Mouse (Mus musculus) large intestine, adult 2 months (tissue): Measurements from ENCODE around the gene Cyb561d2. TPM values are rescaled to one million over a fixed set of nuclear protein-coding genes. Genes with fewer than 3 reads are reported as not detected.

ENCODE experiments used
- DNase-seq: peaks from one replicate; pipeline ENCODE4 v3.0.0-alpha.2; 2012; ENCODE audit warnings: low read depth, low spot score
- WGBS: fragments of 180-500 bp; shearing (Covaris S2); methylation state at CpG from one replicate; pipeline ENCODE4 v1.1.7; 2018; 5-methylcytosine and 5-hydroxymethylcytosine counted together
- polyA plus RNA-seq: library from polyadenylated mRNA; depleted of rRNA; stranded (reverse); fragments of >200 nt; gene quantifications from 2 replicates; pipeline ENCODE4 v1.2.3, GENCODE M21; 2012

Gene Cyb561d2
- polyA plus RNA-seq, 1 experiment, result 43.7 TPM

DNA sequence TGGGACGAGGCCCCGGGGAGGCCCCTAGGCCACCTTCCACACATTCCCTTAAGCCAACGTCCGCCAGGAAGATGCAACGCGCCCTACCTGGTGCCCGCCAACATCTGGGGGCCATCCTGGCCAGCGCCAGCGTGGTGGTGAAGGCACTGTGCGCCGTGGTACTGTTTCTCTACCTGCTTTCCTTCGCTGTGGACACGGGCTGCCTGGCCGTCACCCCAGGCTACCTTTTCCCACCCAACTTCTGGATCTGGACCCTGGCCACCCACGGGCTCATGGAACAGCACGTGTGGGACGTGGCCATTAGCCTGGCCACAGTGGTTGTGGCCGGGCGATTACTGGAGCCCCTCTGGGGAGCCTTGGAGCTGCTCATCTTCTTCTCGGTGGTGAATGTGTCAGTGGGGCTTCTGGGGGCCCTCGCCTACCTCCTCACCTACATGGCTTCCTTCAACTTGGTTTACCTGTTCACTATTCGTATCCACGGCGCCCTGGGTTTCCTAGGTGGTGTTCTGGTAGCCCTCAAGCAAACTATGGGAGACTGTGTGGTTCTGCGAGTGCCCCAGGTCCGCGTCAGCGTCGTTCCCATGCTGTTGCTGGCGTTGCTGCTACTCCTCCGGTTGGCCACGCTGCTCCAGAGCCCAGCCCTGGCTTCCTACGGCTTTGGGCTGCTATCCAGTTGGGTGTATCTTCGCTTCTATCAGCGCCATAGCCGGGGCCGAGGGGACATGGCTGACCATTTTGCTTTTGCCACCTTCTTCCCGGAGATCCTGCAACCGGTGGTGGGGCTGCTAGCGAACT, 7.4 kb downstream of the Cyb561d2 start:
- no peak for DNase-seq

DNA sequence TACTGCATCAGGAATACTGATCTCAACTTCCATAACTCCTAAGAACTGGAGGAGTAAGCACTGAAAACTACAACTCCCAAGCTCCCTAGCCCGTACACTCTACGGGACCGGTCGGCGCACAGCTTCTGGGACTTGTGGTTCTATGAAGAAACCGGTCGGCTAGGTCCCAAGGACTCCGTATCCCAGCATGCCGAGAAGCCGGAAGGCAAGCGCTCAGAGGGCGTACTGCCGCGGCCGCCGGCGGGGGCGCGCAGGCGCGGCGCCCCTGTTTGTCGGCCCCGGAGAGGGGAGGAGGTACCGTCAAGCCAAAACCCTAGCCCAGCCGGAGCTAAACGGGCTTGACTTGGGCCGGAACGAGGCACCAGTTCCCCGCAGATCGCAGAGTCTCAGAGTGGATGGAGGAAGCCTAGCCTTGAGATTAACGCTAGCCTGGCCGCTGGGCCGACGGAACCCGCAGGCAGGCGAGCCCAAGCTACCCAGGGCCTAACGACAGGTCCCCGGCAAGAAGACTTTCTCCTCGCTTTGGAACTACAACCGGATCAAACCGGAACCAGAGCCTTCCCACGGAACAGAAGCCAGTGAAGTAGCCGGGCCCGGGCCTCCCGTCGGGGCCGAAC, 8.1 kb downstream of the Cyb561d2 start, which contains the start of gene Tmem115:
Gene Tmem115, plus strand, starts transcription at position 155 of the 617 bp plus-strand sequence.
- WGBS, result under 1% methylated on average over 48 of the region's 48 CpGs
- peak; percentile 97 for DNase-seq

More for the DNA sequence above, 7.4 kb downstream of the Cyb561d2 start:
- under 1% methylated on average over 40 of the region's 40 CpGs for WGBS

DNA sequence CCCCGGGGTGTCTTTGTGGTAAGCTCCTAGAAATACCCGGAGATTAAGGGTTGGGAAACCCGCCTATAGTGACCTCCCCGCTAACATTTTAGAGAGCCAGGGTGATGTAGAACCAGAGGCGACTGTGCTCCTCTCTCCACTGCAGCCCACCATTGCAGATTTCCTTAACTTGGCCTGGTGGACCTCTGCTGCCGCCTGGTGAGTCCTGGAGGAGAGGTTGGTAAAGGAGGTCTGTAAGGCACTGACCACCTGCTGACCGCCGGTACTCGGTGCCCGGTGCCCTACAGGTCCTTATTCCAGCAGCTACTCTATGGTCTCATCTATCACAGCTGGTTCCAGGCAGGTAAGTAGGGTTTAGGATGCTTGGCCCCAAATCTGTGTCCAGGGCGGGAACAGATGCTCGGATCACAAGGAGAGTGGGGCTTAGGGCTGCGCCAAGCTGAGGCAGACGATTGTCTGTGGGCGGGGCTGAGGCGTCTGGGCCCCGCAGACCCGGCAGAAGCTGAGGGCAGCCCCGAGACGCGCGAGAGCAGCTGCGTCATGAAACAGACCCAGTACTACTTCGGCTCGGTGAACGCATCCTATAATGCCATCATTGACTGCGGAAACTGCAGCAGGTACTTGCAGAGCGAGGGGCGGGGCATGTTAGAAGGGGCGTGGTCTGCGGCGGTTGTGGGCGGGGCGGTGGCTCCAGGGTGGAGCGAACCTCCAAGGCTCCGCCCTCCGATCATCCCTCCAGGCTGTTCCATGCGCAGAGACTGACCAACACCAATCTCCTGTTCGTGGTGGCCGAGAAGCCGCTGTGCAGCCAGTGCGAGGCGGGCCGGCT, 15.6 kb downstream of the Cyb561d2 start:
- DNase-seq, result no peak
- 11% methylated on average over 44 of the region's 44 CpGs for WGBS

DNA sequence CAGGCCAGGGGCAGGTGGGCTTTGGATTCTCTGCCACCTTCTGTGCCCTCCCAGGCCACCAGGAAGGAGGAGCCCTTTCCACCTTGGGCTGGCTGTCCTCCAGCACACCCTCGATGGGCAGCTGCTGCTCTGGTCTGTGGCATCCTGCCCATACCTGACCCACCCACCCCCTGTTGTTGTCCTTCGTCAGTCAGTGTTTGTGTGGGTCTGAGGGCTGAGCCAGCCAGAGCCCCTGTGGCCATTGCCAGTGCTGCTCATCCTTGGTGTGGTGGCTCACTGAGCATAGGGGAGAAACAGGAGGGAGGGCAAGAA, 19.6 kb downstream of the Cyb561d2 start:
- 21% methylated on average over 2 of the region's 2 CpGs for WGBS
- no peak for DNase-seq

DNA sequence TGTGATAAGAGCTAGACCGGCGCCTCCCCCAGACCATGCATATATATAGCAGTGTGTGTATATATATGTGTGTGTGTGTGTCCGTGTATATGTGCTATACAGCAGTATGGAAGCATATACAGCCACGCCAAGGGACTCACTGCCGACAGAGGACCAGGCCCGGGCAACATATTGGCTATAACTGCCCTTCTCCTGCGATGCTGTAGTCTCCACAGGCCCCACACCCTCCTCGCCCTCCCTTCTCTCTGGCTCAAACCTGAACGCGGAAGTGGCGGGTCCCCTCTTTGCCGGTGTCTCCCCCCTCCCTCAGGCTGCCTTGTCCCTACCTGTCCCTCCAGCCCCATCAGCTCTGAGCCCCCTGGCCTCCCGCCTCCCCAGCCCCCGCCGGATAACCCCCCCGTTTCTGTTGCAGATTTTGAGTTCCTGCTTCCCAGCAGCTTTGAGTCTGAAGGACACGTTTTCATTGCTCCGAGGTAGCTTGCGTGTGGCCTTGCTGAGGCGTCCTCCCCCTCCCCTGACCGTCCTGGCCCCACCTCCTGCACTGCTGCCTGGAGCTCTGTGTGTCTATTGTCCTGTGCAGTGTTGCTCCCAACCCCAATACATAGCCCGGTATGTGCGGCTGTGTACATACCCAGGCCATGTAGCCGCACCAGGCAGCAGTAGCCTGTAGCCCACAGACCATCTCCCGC, 20.1 kb downstream of the Cyb561d2 start:
- DNase-seq, result no peak
- 19% methylated on average over 25 of the region's 25 CpGs for whole genome bisulfite sequencing

DNA sequence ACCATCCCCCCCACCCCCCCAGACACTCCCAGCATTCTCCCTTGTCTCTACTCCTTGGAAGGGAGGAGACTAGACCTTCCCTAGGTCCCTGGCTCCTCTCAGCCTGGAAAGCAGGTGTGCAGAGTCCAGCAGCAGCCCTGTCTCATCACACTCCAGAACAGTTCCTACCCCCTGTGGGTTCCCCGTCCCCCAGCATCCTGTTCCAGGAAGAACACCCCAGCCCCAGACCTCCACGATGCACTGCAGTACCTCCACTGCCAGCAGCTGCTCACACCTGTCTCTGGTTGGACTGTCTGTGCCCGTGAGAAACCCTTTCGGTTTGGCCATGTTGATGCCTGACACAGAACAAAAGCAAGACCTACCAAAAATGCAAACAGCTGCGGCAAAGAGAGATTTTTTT, 20.8 kb downstream of the Cyb561d2 start:
- no peak for DNase-seq
- 51% methylated on average over 5 of the region's 5 CpGs for WGBS

- DNase-seq, result no peak
- WGBS, result 74% methylated on average over 6 of the region's 6 CpGs
Measured at GRCm38 (mm10) chr9:107520331-107520730, 21.7 kb downstream of the Cyb561d2 start.

DNA sequence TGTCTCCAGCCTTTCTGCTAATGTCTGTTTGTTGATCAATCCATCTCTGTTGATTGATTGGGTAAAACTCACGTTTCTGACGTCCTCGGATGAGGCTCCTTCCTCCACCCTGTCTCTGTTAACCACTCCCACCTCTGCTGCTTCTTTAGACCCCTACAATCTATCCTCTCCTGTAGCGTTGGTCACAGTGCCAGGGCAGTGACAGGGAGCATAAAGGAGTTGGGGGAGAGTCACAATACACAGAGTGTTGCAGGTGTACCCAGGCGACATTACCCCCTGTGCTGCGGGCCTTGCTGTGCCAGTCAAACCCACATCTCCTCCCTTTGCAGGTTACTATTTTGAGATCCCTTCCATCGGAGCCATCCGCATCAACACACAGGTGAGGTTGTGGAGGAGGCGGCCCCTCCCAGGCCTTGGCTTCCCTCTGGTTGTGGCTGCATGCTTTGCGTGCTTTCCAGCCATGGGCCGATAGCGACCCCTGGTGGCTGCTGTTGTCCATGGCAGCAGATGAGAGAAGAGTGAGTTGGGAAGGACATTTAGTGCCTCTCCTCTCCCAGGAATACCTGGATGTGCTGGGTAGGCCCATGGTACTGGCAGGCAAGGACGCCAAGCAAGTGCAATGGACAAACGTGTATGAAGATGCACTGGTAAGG, 27.6 kb downstream of the Cyb561d2 start:
- 20% methylated on average over 14 of the region's 14 CpGs for WGBS

DNA sequence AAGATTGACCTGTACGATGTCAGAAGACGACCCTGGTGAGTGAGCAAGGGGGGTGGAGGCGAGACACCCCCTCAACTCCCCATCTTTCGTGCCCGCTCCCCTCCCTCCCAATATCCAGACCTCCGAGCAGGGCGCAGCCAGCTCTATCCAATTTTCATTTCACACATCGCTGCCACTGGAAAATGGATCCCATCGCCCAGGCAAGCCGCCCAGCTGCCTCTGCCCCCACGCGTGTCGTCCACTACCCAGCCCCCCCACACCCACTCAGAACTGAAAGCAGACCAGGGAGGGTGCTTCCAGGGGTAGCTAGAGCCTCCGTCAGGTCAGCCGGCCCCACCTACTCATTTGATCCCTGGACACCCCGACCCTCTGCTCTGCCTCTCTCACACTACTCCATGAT, 29.7 kb downstream of the Cyb561d2 start:
- 78% methylated on average over 16 of the region's 16 CpGs for WGBS
- DNase-seq, result no peak

More for the DNA sequence above, 27.6 kb downstream of the Cyb561d2 start:
- DNase-seq, result peak; percentile 55

DNA sequence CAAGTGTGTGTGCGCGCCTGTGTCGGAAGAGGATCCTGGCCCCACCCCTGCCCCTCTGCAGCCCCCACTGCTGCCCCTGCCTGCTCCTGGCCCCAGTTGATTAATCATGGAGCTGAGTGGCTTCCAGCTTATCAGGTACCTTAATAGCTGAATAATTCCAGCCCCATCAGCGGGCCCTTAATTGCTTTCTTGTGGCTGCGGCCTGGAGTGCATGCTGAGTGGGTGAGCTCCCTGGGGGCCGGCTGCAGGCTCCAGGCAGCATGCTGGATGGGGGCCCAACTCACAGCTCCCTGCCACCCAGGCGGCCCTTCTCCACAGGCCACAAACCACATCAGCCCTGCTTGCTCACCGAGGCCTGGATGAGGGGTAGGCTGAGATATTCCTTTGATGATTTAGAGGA, 30.6 kb downstream of the Cyb561d2 start:
- DNase-seq, result no peak

GRCm38 (mm10) chr9:107510384-107511100, 31.5 kb downstream of the Cyb561d2 start:
- no peak for DNase-seq
- 69% methylated on average over 14 of the region's 14 CpGs for WGBS

More for the DNA sequence above, 30.6 kb downstream of the Cyb561d2 start:
- 78% methylated on average over 8 of the region's 8 CpGs for WGBS

DNA sequence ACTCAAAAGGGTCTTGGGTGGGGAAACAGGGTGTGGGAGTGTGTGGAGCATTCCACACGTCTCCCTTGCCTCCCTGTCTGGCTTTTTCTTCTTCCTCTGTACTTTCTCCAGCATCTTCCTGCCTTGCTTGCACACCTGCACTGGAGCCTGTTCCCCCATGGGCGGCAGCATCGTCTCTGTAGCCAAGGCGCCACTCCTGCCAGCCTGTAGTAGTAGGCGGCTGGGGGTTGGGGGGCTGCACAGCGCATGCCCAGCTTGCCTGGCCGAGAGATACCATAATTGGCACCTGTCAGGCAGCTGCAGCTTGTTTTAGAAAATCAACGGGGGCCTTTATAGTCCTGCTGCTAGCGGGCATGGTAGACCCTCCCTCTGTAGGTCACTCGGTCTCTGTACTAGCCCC, 33.7 kb downstream of the Cyb561d2 start:
- DNase-seq, result no peak
- WGBS, result 37% methylated on average over 10 of the region's 10 CpGs

GRCm38 (mm10) chr9:107504662-107505537, 37.1 kb downstream of the Cyb561d2 start:
- no peak for DNase-seq
- WGBS, result 78% methylated on average over 19 of the region's 19 CpGs

GRCm38 (mm10) chr9:107502131-107502846, 39.7 kb downstream of the Cyb561d2 start:
- 86% methylated on average over 12 of the region's 12 CpGs for WGBS
- no peak for DNase-seq

GRCm38 (mm10) chr9:107500708-107501286, 41.2 kb downstream of the Cyb561d2 start:
- WGBS, result 77% methylated on average over 3 of the region's 3 CpGs
- DNase-seq, result no peak

GRCm38 (mm10) chr9:107496359-107496758, 45.6 kb downstream of the Cyb561d2 start:
- 40% methylated on average over 3 of the region's 3 CpGs for WGBS
- no peak for DNase-seq

DNA sequence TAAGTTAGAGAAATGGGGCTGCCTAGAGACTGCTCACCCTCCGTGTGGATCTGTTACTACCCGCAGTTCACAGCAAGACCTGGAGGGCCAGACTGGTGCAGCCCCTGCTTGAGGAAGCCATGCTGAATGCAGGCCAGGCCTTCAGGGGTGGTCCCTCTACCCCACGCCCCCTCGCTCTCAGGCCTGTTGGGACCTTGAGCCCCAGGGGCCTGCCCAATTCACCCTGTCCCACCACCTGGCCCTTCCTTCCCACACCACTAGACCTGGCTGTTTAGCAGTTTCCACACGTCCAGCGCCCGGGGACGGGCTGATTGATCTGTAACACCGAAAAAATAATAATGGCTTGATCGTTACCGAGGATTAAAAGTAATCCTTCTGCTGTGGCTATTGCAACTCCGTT, 47.8 kb downstream of the Cyb561d2 start:
- 84% methylated on average over 12 of the region's 12 CpGs for WGBS
- DNase-seq, result no peak
